Mouse (Mus musculus): Measurements from ENCODE around the gene Zc3hav1. TPM values are rescaled to one million over a fixed set of nuclear protein-coding genes. Genes with fewer than 3 reads are reported as not detected.

Zc3hav1 gene
- polyA plus RNA-seq, 1 experiment: 2.5 TPM

GRCm38 (mm10) chr6:38304981-38305380 lies 49.4 kb downstream of the Zc3hav1 start:
- H3K4me1 ChIP-seq (ENCODE audit: control insufficient read depth, insufficient read depth, low read length): no peaks in the 10 kb centered on the region
- no peaks in the 10 kb centered on the region for H3K36me3 ChIP-seq (ENCODE audit: control insufficient read depth, insufficient read depth, low read length)
- peak; percentile 19; the same call in 1 of the 2 replicates for TF ChIP-seq CTCF (IDR thresholded peaks at IDR 0.05; ENCODE audit: control insufficient read depth, insufficient read depth, insufficient replicate concordance, low read depth, low read length)
- TF ChIP-seq POLR2A (IDR thresholded peaks at IDR 0.05; ENCODE audit: control insufficient read depth, low read depth, low read length): no peak
- H3K4me3 ChIP-seq (ENCODE audit: control insufficient read depth, low read depth, low read length): no peak overlapping the region
- no peak overlapping the region for H3K27ac ChIP-seq (ENCODE audit: control insufficient read depth, insufficient read depth, low read depth, low read length)
- no peaks in the 10 kb centered on the region for H3K27me3 ChIP-seq (ENCODE audit: control insufficient read depth, insufficient read depth, low read length)

- H3K4me1 ChIP-seq (ENCODE audit: control insufficient read depth, insufficient read depth, low read length): peaks cover 5% of the 10 kb centered on the region
- peak; percentile 51; the same call in 1 of the 2 replicates for TF ChIP-seq POLR2A (IDR thresholded peaks at IDR 0.05; ENCODE audit: control insufficient read depth, low read depth, low read length)
- TF ChIP-seq CTCF (IDR thresholded peaks at IDR 0.05; ENCODE audit: control insufficient read depth, insufficient read depth, insufficient replicate concordance, low read depth, low read length): no peak
- no peaks in the 10 kb centered on the region for H3K27me3 ChIP-seq (ENCODE audit: control insufficient read depth, insufficient read depth, low read length)
- no peaks in the 10 kb centered on the region for H3K36me3 ChIP-seq (ENCODE audit: control insufficient read depth, insufficient read depth, low read length)
- peak within 1 kb of the TSS; percentile 96 for H3K4me3 ChIP-seq (ENCODE audit: control insufficient read depth, low read depth, low read length)
- peak within 1 kb of the TSS; percentile 24; the same call in 1 of the 2 replicates for H3K27ac ChIP-seq (ENCODE audit: control insufficient read depth, insufficient read depth, low read depth, low read length)
Measured at GRCm38 (mm10) chr6:38298761-38299401, 55.5 kb downstream of the Zc3hav1 start, which contains the start of gene Zc3hav1l. Gene Zc3hav1l (minus strand): TSS chr6:38299259.

- Histone ChIP-seq H3K27ac (ENCODE audit: control insufficient read depth, insufficient read depth, low read depth, low read length) (no peak overlapping the region), H3K36me3 (ENCODE audit: control insufficient read depth, insufficient read depth, low read length) (no peaks in the 10 kb centered on the region)
Measured at GRCm38 (mm10) chr6:38298246-38298635, 56.2 kb downstream of the Zc3hav1 start.

GRCm38 (mm10) chr6:38297580-38298245 lies 56.7 kb downstream of the Zc3hav1 start:
- TF ChIP-seq POLR2A (IDR thresholded peaks at IDR 0.05; ENCODE audit: control insufficient read depth, low read depth, low read length) (no peak), CTCF (IDR thresholded peaks at IDR 0.05; ENCODE audit: control insufficient read depth, insufficient read depth, insufficient replicate concordance, low read depth, low read length) (no peak)
- H3K27me3 ChIP-seq (ENCODE audit: control insufficient read depth, insufficient read depth, low read length): no peaks in the 10 kb centered on the region
- H3K27ac ChIP-seq (ENCODE audit: control insufficient read depth, insufficient read depth, low read depth, low read length): no peak overlapping the region
- H3K4me1 ChIP-seq (ENCODE audit: control insufficient read depth, insufficient read depth, low read length): peaks cover 5% of the 10 kb centered on the region
- no peaks in the 10 kb centered on the region for H3K36me3 ChIP-seq (ENCODE audit: control insufficient read depth, insufficient read depth, low read length)
- no peak overlapping the region for H3K4me3 ChIP-seq (ENCODE audit: control insufficient read depth, low read depth, low read length)

More at GRCm38 (mm10) chr6:38298246-38298635, 56.2 kb downstream of the Zc3hav1 start:
- H3K27me3 ChIP-seq (ENCODE audit: control insufficient read depth, insufficient read depth, low read length): no peaks in the 10 kb centered on the region
- H3K4me3 ChIP-seq (ENCODE audit: control insufficient read depth, low read depth, low read length): peak overlapping the region; percentile 96
- peaks cover 5% of the 10 kb centered on the region for H3K4me1 ChIP-seq (ENCODE audit: control insufficient read depth, insufficient read depth, low read length)
- TF ChIP-seq CTCF (IDR thresholded peaks at IDR 0.05; ENCODE audit: control insufficient read depth, insufficient read depth, insufficient replicate concordance, low read depth, low read length) (no peak), POLR2A (IDR thresholded peaks at IDR 0.05; ENCODE audit: control insufficient read depth, low read depth, low read length) (no peak)

GRCm38 (mm10) chr6:38293708-38294107 lies 60.7 kb downstream of the Zc3hav1 start:
- Histone ChIP-seq H3K4me1 (ENCODE audit: control insufficient read depth, insufficient read depth, low read length) (no peaks in the 10 kb centered on the region), H3K27me3 (ENCODE audit: control insufficient read depth, insufficient read depth, low read length) (no peaks in the 10 kb centered on the region), H3K36me3 (ENCODE audit: control insufficient read depth, insufficient read depth, low read length) (no peaks in the 10 kb centered on the region), H3K27ac (ENCODE audit: control insufficient read depth, insufficient read depth, low read depth, low read length) (no peak overlapping the region), H3K4me3 (ENCODE audit: control insufficient read depth, low read depth, low read length) (no peak overlapping the region)
- TF ChIP-seq POLR2A (IDR thresholded peaks at IDR 0.05; ENCODE audit: control insufficient read depth, low read depth, low read length) (no peak), CTCF (IDR thresholded peaks at IDR 0.05; ENCODE audit: control insufficient read depth, insufficient read depth, insufficient replicate concordance, low read depth, low read length) (no peak)

GRCm38 (mm10) chr6:38292871-38293646 lies 61.3 kb downstream of the Zc3hav1 start:
- Histone ChIP-seq H3K4me1 (ENCODE audit: control insufficient read depth, insufficient read depth, low read length) (no peaks in the 10 kb centered on the region), H3K36me3 (ENCODE audit: control insufficient read depth, insufficient read depth, low read length) (no peaks in the 10 kb centered on the region), H3K4me3 (ENCODE audit: control insufficient read depth, low read depth, low read length) (no peak overlapping the region), H3K27ac (ENCODE audit: control insufficient read depth, insufficient read depth, low read depth, low read length) (no peak overlapping the region), H3K27me3 (ENCODE audit: control insufficient read depth, insufficient read depth, low read length) (no peaks in the 10 kb centered on the region)
- TF ChIP-seq CTCF (IDR thresholded peaks at IDR 0.05; ENCODE audit: control insufficient read depth, insufficient read depth, insufficient replicate concordance, low read depth, low read length): no peak
- TF ChIP-seq POLR2A (IDR thresholded peaks at IDR 0.05; ENCODE audit: control insufficient read depth, low read depth, low read length): no peak

GRCm38 (mm10) chr6:38284422-38284821 lies 70.0 kb downstream of the Zc3hav1 start:
- H3K36me3 ChIP-seq (ENCODE audit: control insufficient read depth, insufficient read depth, low read length): no peaks in the 10 kb centered on the region
- no peak overlapping the region for H3K4me3 ChIP-seq (ENCODE audit: control insufficient read depth, low read depth, low read length)
- H3K27ac ChIP-seq (ENCODE audit: control insufficient read depth, insufficient read depth, low read depth, low read length): no peak overlapping the region
- TF ChIP-seq CTCF (IDR thresholded peaks at IDR 0.05; ENCODE audit: control insufficient read depth, insufficient read depth, insufficient replicate concordance, low read depth, low read length): no peak
- TF ChIP-seq POLR2A (IDR thresholded peaks at IDR 0.05; ENCODE audit: control insufficient read depth, low read depth, low read length): no peak
- no peaks in the 10 kb centered on the region for H3K4me1 ChIP-seq (ENCODE audit: control insufficient read depth, insufficient read depth, low read length)
- H3K27me3 ChIP-seq (ENCODE audit: control insufficient read depth, insufficient read depth, low read length): no peaks in the 10 kb centered on the region
